Mouse (Mus musculus): ENCODE data around the gene Slc6a16. TPM values are rescaled to one million over a fixed set of nuclear protein-coding genes. Genes with fewer than 3 reads are reported as not detected.

The Slc6a16 gene
- 0.09 and 0.20 TPM in 2 replicates for polyA plus RNA-seq (2016; fragmentation: Nextera tagmentation; extraction: Ambion mirVana)

DNA sequence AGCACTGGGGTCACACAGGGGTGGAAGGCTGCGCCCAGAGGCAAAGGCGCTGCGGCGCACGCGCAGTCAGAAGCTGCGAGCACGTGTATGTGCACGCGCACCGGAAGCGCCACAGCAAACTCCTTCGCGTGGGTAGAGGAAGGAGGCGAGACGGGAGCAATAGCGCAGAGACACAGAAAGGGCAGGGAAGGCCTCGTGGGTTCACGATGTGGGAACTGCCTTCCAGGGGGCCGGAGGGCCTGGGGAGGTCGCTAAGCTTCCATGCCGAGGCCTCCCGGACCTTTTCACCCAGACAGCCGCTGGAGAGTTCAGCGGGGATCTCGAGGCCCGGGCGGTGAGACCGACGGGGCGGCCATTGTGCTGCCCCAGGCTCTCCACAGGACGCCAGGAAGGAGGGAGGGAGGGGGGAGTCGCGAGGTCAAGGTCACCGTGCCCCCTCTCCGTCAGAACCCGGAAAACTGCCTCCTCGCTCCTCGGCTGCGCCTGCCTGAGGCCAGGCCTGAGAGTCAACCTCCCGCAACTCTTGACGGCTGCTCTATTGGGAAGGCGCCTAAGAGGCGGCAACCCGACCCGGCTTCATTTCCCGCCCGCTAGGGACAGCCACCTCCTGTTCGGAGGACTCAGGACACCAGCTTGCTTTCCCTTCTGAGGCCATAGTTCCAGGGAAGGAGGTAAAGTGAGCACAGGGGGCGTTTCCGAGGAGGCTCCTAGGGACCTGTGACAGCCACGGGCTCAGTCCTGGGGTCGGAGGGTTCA lies at the start of gene Slc6a16:
Gene Slc6a16 (plus strand): TSS at position 453 of the 756 bp plus-strand sequence.
- Histone ChIP-seq H3K27ac (no peak within 1 kb of the TSS), H3K4me3 (replicated peaks) (peak within 1 kb of the TSS; percentile 35), H3K4me2 (peak within 1 kb of the TSS; percentile 55), H3K4me1 (peaks cover 12% of the 10 kb centered on the region), H3K9me3 (no peaks in the 10 kb centered on the region), H3K27me3 (peaks cover 59% of the 10 kb centered on the region), H3K9ac (peak within 1 kb of the TSS; percentile 38; the same call in 1 of the 2 replicates), H3K36me3 (replicated peaks) (no peaks in the 10 kb centered on the region)
- 9% methylated on average over 47 of the region's 53 CpGs for WGBS
- 0 out of 2 replicates have a peak, but pooled peaks have one; percentile 23 for ATAC-seq (ENCODE audit: low FRiP score)

DNA sequence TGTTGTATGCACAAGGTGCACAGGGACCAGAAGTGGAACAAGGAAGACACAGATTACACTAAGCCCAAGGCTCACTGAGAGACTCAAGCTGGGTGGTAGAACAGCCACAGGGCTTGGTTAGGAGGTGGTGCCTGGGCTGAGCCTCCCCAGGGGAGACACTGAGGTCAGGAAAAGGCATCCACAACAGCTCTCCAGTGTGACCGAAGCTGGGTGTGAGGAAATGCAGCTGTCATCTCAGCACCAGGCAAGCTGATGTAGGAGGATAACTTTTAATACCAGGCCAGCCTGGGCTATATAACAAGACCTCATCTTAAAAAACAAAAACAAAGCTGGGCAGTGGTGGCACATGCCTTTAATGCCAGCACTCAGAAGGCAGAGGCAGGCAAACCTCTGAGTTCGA lies 49.7 kb upstream of the Slc6a16 start:
- H3K27me3 ChIP-seq, result peaks cover 62% of the 10 kb centered on the region
- no peak for ATAC-seq (ENCODE audit: low FRiP score)
- no peak overlapping the region for H3K4me3 ChIP-seq (replicated peaks)
- WGBS, result 90% methylated on average over 2 of the region's 2 CpGs
- H3K4me2 ChIP-seq, result no peak overlapping the region
- H3K9me3 ChIP-seq, result no peaks in the 10 kb centered on the region
- no peaks in the 10 kb centered on the region for H3K36me3 ChIP-seq (replicated peaks)
- H3K4me1 ChIP-seq, result peaks cover 12% of the 10 kb centered on the region; the same call in 1 of the 2 replicates
- no peak overlapping the region for H3K9ac ChIP-seq
- H3K27ac ChIP-seq, result no peak overlapping the region

DNA sequence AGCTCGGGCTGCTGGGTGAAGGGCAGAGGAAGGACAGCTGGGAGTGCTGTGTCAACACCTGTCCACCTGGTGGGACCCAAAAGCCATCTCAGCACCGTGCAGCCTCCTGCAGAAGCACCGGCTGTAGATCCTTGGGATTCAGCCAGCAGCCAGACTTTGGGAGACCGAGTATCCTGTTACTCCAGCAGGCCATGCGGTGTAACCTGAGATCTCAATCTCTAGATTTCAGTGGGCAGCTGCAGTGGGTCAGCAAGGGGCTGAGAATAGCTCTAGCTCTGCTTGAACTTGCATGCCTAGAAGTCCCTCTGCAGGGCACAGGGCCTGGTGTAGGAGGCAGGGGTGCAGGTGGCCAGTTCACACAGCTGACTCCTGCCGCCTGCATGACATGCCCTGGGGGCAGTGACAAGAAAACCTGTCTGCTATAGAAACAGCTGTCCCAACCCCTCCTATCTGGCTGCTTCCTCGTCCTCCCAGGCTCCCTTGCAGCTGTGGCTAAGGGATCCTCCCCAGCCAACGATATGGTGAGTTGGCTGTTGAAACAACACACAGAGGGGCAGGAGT lies 49.0 kb upstream of the Slc6a16 start:
- no peak overlapping the region for H3K9ac ChIP-seq
- H3K27ac ChIP-seq, result no peak overlapping the region
- WGBS, result 33% methylated on average over 8 of the region's 8 CpGs
- no peak overlapping the region for H3K4me3 ChIP-seq (replicated peaks)
- peaks cover 12% of the 10 kb centered on the region; the same call in 1 of the 2 replicates for H3K4me1 ChIP-seq
- peaks cover 63% of the 10 kb centered on the region for H3K27me3 ChIP-seq
- no peak overlapping the region for H3K4me2 ChIP-seq
- ATAC-seq (ENCODE audit: low FRiP score), result no peak
- no peaks in the 10 kb centered on the region for H3K9me3 ChIP-seq
- H3K36me3 ChIP-seq (replicated peaks), result no peaks in the 10 kb centered on the region

DNA sequence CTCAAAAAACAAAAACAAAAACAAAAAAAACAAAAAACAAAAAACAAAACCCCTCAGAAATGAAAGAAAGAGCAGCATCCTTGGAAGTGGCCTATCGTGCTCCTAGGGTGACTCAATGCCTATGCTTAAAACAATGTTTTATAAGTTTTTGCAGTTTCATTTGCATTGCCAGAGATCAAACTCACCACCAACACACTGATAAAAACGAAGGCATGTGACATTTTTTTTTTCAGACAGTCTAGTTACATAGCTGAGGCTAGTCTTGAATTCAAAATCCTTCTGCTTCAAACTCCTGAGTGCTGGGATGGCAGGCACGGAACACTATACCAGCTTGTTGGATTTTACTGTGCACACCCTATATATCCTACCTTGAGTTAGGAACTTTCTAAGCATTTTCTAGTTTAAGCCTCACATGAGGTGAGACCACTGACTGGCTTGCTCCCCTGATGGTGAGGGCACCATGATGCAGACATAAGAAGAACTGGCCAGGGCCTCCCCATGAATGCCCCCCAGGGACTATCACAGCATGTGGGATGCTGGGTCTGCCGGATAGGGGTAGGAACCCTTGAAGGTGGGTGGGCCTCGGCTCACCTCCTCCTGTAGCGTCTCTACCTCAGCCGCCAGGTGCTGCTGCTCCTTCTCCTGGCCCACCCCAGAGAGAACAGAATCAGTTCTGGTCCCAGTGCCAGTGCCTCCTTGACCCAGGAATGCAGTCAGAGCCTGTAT lies 48.1 kb upstream of the Slc6a16 start:
- no peak overlapping the region for H3K4me3 ChIP-seq (replicated peaks)
- H3K9me3 ChIP-seq, result no peaks in the 10 kb centered on the region
- no peak for ATAC-seq (ENCODE audit: low FRiP score)
- WGBS, result 81% methylated on average over 7 of the region's 7 CpGs
- H3K27me3 ChIP-seq, result peaks cover 59% of the 10 kb centered on the region
- H3K36me3 ChIP-seq (replicated peaks), result no peaks in the 10 kb centered on the region
- H3K4me2 ChIP-seq, result no peak overlapping the region
- no peak overlapping the region for H3K9ac ChIP-seq
- no peak overlapping the region for H3K27ac ChIP-seq
- peaks cover 12% of the 10 kb centered on the region; the same call in 1 of the 2 replicates for H3K4me1 ChIP-seq

DNA sequence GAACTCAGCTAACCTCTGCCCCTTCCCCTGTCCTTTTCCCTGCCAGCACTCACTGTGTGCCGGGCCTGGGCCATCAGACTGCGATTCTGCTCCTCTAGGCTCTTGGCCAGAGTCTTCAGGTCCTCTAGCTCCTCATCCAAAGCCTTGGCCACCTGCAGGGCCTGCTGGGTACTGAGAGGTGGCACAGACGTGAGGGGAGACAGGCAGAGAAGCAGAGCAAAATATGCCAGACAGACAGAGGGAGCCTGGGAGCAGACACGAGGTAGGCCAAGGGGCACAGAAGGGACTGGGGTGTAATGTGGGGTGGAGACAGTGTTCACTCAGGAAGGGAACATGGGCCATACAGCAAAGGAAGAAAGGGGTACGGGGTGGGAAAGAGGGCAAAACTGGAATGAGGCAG lies 47.5 kb upstream of the Slc6a16 start:
- Histone ChIP-seq H3K27ac (no peak overlapping the region), H3K36me3 (replicated peaks) (no peaks in the 10 kb centered on the region), H3K4me3 (replicated peaks) (no peak overlapping the region), H3K9ac (no peak overlapping the region), H3K4me2 (no peak overlapping the region), H3K9me3 (no peaks in the 10 kb centered on the region), H3K4me1 (peaks cover 15% of the 10 kb centered on the region; the same call in 1 of the 2 replicates), H3K27me3 (peaks cover 53% of the 10 kb centered on the region)
- 71% methylated on average over 5 of the region's 5 CpGs for WGBS
- ATAC-seq (ENCODE audit: low FRiP score), result no peak

GRCm38 (mm10) chr7:45193871-45194785 lies 46.8 kb upstream of the Slc6a16 start:
- no peak overlapping the region for H3K9ac ChIP-seq
- peaks cover 16% of the 10 kb centered on the region; the same call in 1 of the 2 replicates for H3K4me1 ChIP-seq
- no peak overlapping the region for H3K4me3 ChIP-seq (replicated peaks)
- H3K27ac ChIP-seq, result no peak overlapping the region
- no peaks in the 10 kb centered on the region for H3K9me3 ChIP-seq
- peaks cover 46% of the 10 kb centered on the region for H3K27me3 ChIP-seq
- no peaks in the 10 kb centered on the region for H3K36me3 ChIP-seq (replicated peaks)
- ATAC-seq (ENCODE audit: low FRiP score), result no peak
- H3K4me2 ChIP-seq, result no peak overlapping the region
- WGBS, result 70% methylated on average over 17 of the region's 17 CpGs

DNA sequence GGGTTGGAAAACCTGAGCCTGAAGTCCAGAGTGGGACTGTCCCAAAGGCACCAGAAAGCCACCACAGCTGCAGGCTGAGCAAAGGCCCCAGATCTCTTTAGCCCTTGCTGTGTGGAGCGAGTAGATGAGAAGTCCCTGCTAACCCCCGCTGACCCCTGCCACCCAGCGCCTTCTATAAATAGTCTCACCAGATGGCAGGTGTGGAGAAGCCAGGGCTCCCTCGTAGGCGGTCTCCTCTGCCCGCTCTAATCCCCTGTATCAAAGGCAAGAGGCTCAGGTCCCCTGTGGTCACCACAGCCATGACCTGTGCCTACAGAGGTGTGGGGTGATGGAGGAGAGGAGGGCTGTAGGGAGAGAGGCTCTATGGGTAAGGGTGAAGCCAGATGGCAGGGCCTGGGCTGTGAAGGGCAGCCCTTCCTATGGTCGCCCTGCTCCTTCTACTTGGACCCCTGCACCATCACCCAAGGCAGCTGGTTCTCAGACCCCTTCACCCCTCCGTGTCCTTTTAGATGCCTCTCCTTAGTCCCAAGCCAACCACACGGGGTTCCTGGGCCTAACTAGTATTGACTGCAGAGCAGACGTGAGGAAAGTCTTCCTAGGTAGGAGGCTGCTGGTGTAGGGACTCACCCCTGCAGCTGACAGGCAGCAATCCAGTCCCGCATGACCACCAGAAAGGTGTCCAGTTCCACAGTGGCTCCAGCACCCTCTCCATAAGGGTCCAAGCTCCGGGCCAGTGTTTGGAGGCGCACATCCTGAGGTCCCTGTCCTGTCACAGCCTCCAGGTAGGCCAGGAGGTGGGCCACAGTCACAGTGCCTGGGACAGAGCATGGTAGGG lies 45.3 kb upstream of the Slc6a16 start:
- Histone ChIP-seq H3K9ac (no peak overlapping the region), H3K4me2 (no peak overlapping the region), H3K4me1 (peaks cover 16% of the 10 kb centered on the region; the same call in 1 of the 2 replicates), H3K4me3 (replicated peaks) (no peak overlapping the region), H3K27ac (no peak overlapping the region), H3K9me3 (no peaks in the 10 kb centered on the region), H3K36me3 (replicated peaks) (no peaks in the 10 kb centered on the region), H3K27me3 (peaks cover 33% of the 10 kb centered on the region)
- 61% methylated on average over 13 of the region's 13 CpGs for WGBS
- ATAC-seq (ENCODE audit: low FRiP score), result no peak

- Histone ChIP-seq H3K4me1 (peaks cover 16% of the 10 kb centered on the region; the same call in 1 of the 2 replicates), H3K27me3 (peaks cover 27% of the 10 kb centered on the region)
- WGBS, result 84% methylated on average over 4 of the region's 4 CpGs
Measured at GRCm38 (mm10) chr7:45196176-45196535, 44.7 kb upstream of the Slc6a16 start.

GRCm38 (mm10) chr7:45196994-45197393 lies 43.9 kb upstream of the Slc6a16 start:
- Histone ChIP-seq H3K4me2 (no peak overlapping the region), H3K36me3 (replicated peaks) (no peaks in the 10 kb centered on the region), H3K27me3 (peaks cover 24% of the 10 kb centered on the region), H3K4me1 (peaks cover 11% of the 10 kb centered on the region; the same call in 1 of the 2 replicates), H3K27ac (no peak overlapping the region), H3K9ac (peak overlapping the region; percentile 17; the same call in 1 of the 2 replicates), H3K9me3 (no peaks in the 10 kb centered on the region), H3K4me3 (replicated peaks) (no peak overlapping the region)
- WGBS, result 66% methylated on average over 5 of the region's 5 CpGs
- ATAC-seq (ENCODE audit: low FRiP score), result no peak

More at GRCm38 (mm10) chr7:45196176-45196535, 44.7 kb upstream of the Slc6a16 start:
- Histone ChIP-seq H3K9me3 (no peaks in the 10 kb centered on the region), H3K9ac (no peak overlapping the region), H3K36me3 (replicated peaks) (no peaks in the 10 kb centered on the region), H3K4me2 (no peak overlapping the region), H3K27ac (no peak overlapping the region), H3K4me3 (replicated peaks) (no peak overlapping the region)
- no peak for ATAC-seq (ENCODE audit: low FRiP score)

DNA sequence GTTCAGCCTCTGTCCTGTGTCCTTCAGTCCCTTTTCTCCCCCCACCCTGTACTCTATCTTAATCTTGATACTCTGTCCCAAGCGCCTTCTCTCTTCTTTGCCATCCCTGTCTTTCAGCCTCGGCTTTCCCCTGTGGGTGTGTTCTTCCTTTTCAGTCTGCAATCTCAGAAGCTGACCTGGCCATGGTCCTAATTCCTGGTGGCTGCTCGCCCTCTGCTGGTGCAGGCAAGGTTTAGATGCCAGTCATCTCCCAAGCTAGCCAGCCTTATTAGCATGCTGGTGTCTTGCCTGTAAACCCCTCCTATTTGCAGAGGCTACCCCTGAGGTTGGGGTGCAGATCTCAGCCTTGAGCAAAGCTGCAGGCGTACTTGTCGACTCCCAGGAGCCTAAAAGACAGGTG lies 42.5 kb upstream of the Slc6a16 start:
- H3K36me3 ChIP-seq (replicated peaks), result no peaks in the 10 kb centered on the region
- H3K9me3 ChIP-seq, result no peaks in the 10 kb centered on the region
- peaks cover 10% of the 10 kb centered on the region; the same call in 1 of the 2 replicates for H3K4me1 ChIP-seq
- no peak overlapping the region for H3K4me3 ChIP-seq (replicated peaks)
- H3K27me3 ChIP-seq, result peaks cover 25% of the 10 kb centered on the region
- H3K9ac ChIP-seq, result peak overlapping the region; percentile 30; the same call in 1 of the 2 replicates
- no peak overlapping the region for H3K4me2 ChIP-seq
- ATAC-seq (ENCODE audit: low FRiP score), result peak; percentile 64
- no peak overlapping the region for H3K27ac ChIP-seq
- WGBS, result 12% methylated on average over 5 of the region's 5 CpGs

- WGBS, result 82% methylated on average over 11 of the region's 11 CpGs
- ATAC-seq (ENCODE audit: low FRiP score), result no peak
- Histone ChIP-seq H3K27me3 (peaks cover 30% of the 10 kb centered on the region), H3K9ac (no peak overlapping the region), H3K36me3 (replicated peaks) (no peaks in the 10 kb centered on the region), H3K4me2 (no peak overlapping the region), H3K4me3 (replicated peaks) (no peak overlapping the region), H3K9me3 (no peaks in the 10 kb centered on the region), H3K27ac (no peak overlapping the region), H3K4me1 (peaks cover 11% of the 10 kb centered on the region; the same call in 1 of the 2 replicates)
Measured at GRCm38 (mm10) chr7:45198961-45199360, 41.9 kb upstream of the Slc6a16 start.

Measured in forebrain, embryonic 12.5 days (tissue).